10 mouse cellular contexts compared by ENCODE assay signal in genomic region chr5:140384462-140384861, GRCm38 (mm10). TPM values are rescaled to one million over a fixed set of nuclear protein-coding genes. Genes with fewer than 3 reads are reported as not detected.
A peak's percentile ranks its signal among the peaks of the same experiment; 100 is the strongest.
DNase-seq lines count a peak whose midpoint lies in the region; ATAC-seq and TF ChIP-seq lines count a peak whose summit lies in the region.
"Had no signal": no experiment of that assay in that cellular context is flagged by ENCODE, and none has a peak within 500 bp of the region (broad histone marks: within the 10 kb centered on the region; RNA-seq: fewer than 3 reads in every experiment).

No protein-coding gene starts in this region.

- H3K36me3 ChIP-seq in hindbrain, embryonic 10.5 days = no peaks in the 10 kb centered on the region; the same call in 1 of the 2 replicates
- H3K36me3 ChIP-seq in hindbrain, embryonic 12.5 days = no peaks in the 10 kb centered on the region
- no peaks in the 10 kb centered on the region for H3K36me3 ChIP-seq in lung, postnatal 0 days (ENCODE audit: insufficient read depth, low read length)
- no peaks in the 10 kb centered on the region for H3K36me3 ChIP-seq in embryonic facial prominence, embryonic 13.5 days
- H3K36me3 ChIP-seq in splenic B cell, adult 2 months (ENCODE audit: control insufficient read depth, insufficient read depth, low read length, poor library complexity, severe bottlenecking) = no peaks in the 10 kb centered on the region; the same call in 1 of the 2 replicates
- H3K36me3 ChIP-seq: midbrain, embryonic 12.5 days had no signal

- peak overlapping the region; percentile 67; the same call in 1 of the 2 replicates for H3K27ac ChIP-seq in hindbrain, embryonic 10.5 days
- no peak overlapping the region for H3K27ac ChIP-seq in hindbrain, embryonic 12.5 days
- H3K27ac ChIP-seq in lung, postnatal 0 days (ENCODE audit: low read length) = peak overlapping the region; percentile 49; the same call in 1 of the 2 replicates
- peak overlapping the region; percentile 68 for H3K27ac ChIP-seq in embryonic facial prominence, embryonic 13.5 days
- H3K27ac ChIP-seq: midbrain, embryonic 12.5 days had no signal

- H3K4me3 ChIP-seq in hindbrain, embryonic 10.5 days = no peak overlapping the region
- H3K4me3 ChIP-seq in hindbrain, embryonic 12.5 days = no peak overlapping the region
- no peak overlapping the region for H3K4me3 ChIP-seq in lung, postnatal 0 days (ENCODE audit: low read depth, low read length)
- no peak overlapping the region for H3K4me3 ChIP-seq in embryonic facial prominence, embryonic 13.5 days
- H3K4me3 ChIP-seq: midbrain, embryonic 12.5 days had no signal

- peak; percentile 31; the same call in 1 of the 2 replicates for TF ChIP-seq CTCF in lung, postnatal 0 days (IDR thresholded peaks at IDR 0.05)

- H3K4me1 ChIP-seq in hindbrain, embryonic 10.5 days (replicated peaks) = peaks cover 49% of the 10 kb centered on the region
- H3K4me1 ChIP-seq in hindbrain, embryonic 12.5 days = peaks cover 27% of the 10 kb centered on the region
- H3K4me1 ChIP-seq in lung, postnatal 0 days (ENCODE audit: insufficient read depth, low read depth, low read length) = peaks cover 11% of the 10 kb centered on the region; the same call in 1 of the 2 replicates
- H3K4me1 ChIP-seq in embryonic facial prominence, embryonic 13.5 days = peaks cover 40% of the 10 kb centered on the region

- no peak for ATAC-seq in hindbrain, embryonic 12.5 days (ENCODE audit: low FRiP score)
- ATAC-seq in lung, postnatal 0 days = no peak
- no peak for ATAC-seq in embryonic facial prominence, embryonic 13.5 days (ENCODE audit: insufficient number of reproducible peaks, insufficient read depth, low FRiP score, low TSS enrichment, low read depth)

- 87% methylated on average over 1 of the region's 1 CpGs for WGBS in hindbrain, embryonic 10.5 days
- WGBS in hindbrain, embryonic 12.5 days = 79% methylated on average over 1 of the region's 1 CpGs
- WGBS in lung, postnatal 0 days = 83% methylated on average over 1 of the region's 1 CpGs
- 95% methylated on average over 1 of the region's 1 CpGs for WGBS in embryonic facial prominence, embryonic 13.5 days

- H3K4me2 ChIP-seq in hindbrain, embryonic 12.5 days (replicated peaks) = no peak overlapping the region
- no peak overlapping the region for H3K4me2 ChIP-seq in lung, postnatal 0 days (replicated peaks; ENCODE audit: low read depth, low read length)
- no peak overlapping the region for H3K4me2 ChIP-seq in embryonic facial prominence, embryonic 13.5 days
- H3K4me2 ChIP-seq: midbrain, embryonic 12.5 days had no signal

- no peaks in the 10 kb centered on the region for H3K9me3 ChIP-seq in hindbrain, embryonic 10.5 days
- H3K9me3 ChIP-seq in hindbrain, embryonic 12.5 days (replicated peaks) = no peaks in the 10 kb centered on the region
- H3K9me3 ChIP-seq in lung, postnatal 0 days (ENCODE audit: low read length) = no peaks in the 10 kb centered on the region
- no peaks in the 10 kb centered on the region for H3K9me3 ChIP-seq in embryonic facial prominence, embryonic 13.5 days
- H3K9me3 ChIP-seq: midbrain, embryonic 12.5 days had no signal

- H3K27me3 ChIP-seq in hindbrain, embryonic 10.5 days (ENCODE audit: insufficient read depth, poor library complexity, severe bottlenecking) = no peaks in the 10 kb centered on the region
- H3K27me3 ChIP-seq in hindbrain, embryonic 12.5 days = no peaks in the 10 kb centered on the region
- no peaks in the 10 kb centered on the region for H3K27me3 ChIP-seq in lung, postnatal 0 days (replicated peaks; ENCODE audit: insufficient read depth, low read length)
- no peaks in the 10 kb centered on the region for H3K27me3 ChIP-seq in embryonic facial prominence, embryonic 13.5 days
- H3K27me3 ChIP-seq in splenic B cell, adult 2 months (ENCODE audit: control insufficient read depth, insufficient read depth, low read length, poor library complexity, severe bottlenecking) = no peaks in the 10 kb centered on the region
- H3K27me3 ChIP-seq: midbrain, embryonic 12.5 days had no signal

- no peak overlapping the region for H3K9ac ChIP-seq in hindbrain, embryonic 12.5 days
- no peak overlapping the region for H3K9ac ChIP-seq in lung, postnatal 0 days (replicated peaks; ENCODE audit: low read depth)
- H3K9ac ChIP-seq in embryonic facial prominence, embryonic 13.5 days = no peak overlapping the region

- no peak for TF ChIP-seq EP300 in lung, postnatal 0 days (IDR thresholded peaks at IDR 0.05)

- DNase-seq in hindbrain, embryonic 10.5 days (ENCODE audit: low spot score) = no peak
- DNase-seq in lung, postnatal 0 days (ENCODE audit: low spot score) = no peak
- no peak for DNase-seq in lung, postnatal 36 days
- DNase-seq in splenic B cell, adult 2 months (ENCODE audit: low read depth, low spot score) = peak; percentile 45
- DNase-seq in urinary bladder, adult 18-20 months (ENCODE audit: low spot score in 2 of 2) = no peak
- DNase-seq: adrenal gland, postnatal 36 days; lung, adult 18-20 months had no signal

RNA-seq across cellular contexts. Expression of gene Snx8, which starts 4.6 kb away (rescaled TPM):
- polyA plus RNA-seq in hindbrain, embryonic 10.5 days (2016; fragmentation: Nextera tagmentation; extraction: Ambion mirVana) = 24.5 and 25.5 TPM in 2 replicates
- 21.1 and 22.1 TPM in 2 replicates for polyA plus RNA-seq in hindbrain, embryonic 12.5 days (2016; fragmentation: Nextera tagmentation; extraction: Ambion mirVana)
- polyA plus RNA-seq in lung, postnatal 0 days (2015; fragmentation: Nextera tagmentation; extraction: Ambion mirVana) = 16.7 and 17.1 TPM in 2 replicates
- 19.0 and 19.7 TPM in 2 replicates for polyA plus RNA-seq in embryonic facial prominence, embryonic 13.5 days (2015; fragmentation: Nextera tagmentation; extraction: Ambion mirVana)

RNA-seq across cellular contexts. Expression of gene Eif3b, which starts 34.7 kb away (rescaled TPM):
- polyA plus RNA-seq in hindbrain, embryonic 10.5 days (2016; fragmentation: Nextera tagmentation; extraction: Ambion mirVana) = 166 and 167 TPM in 2 replicates
- polyA plus RNA-seq in hindbrain, embryonic 12.5 days (2016; fragmentation: Nextera tagmentation; extraction: Ambion mirVana) = 155 and 162 TPM in 2 replicates
- polyA plus RNA-seq in lung, postnatal 0 days (2015; fragmentation: Nextera tagmentation; extraction: Ambion mirVana) = 69.8 and 81.5 TPM in 2 replicates
- polyA plus RNA-seq in embryonic facial prominence, embryonic 13.5 days (2015; fragmentation: Nextera tagmentation; extraction: Ambion mirVana) = 129 and 131 TPM in 2 replicates

RNA-seq across cellular contexts. Expression of gene Mrm2, which starts 52.8 kb away (rescaled TPM):
- polyA plus RNA-seq in hindbrain, embryonic 10.5 days (2016; fragmentation: Nextera tagmentation; extraction: Ambion mirVana) = 21.5 and 21.7 TPM in 2 replicates
- polyA plus RNA-seq in hindbrain, embryonic 12.5 days (2016; fragmentation: Nextera tagmentation; extraction: Ambion mirVana) = 18.9 and 20.9 TPM in 2 replicates
- 9.8 and 11.7 TPM in 2 replicates for polyA plus RNA-seq in lung, postnatal 0 days (2015; fragmentation: Nextera tagmentation; extraction: Ambion mirVana)
- polyA plus RNA-seq in embryonic facial prominence, embryonic 13.5 days (2015; fragmentation: Nextera tagmentation; extraction: Ambion mirVana) = 22.6 and 26.3 TPM in 2 replicates
